Mouse (Mus musculus): ENCODE data around the gene Nceh1.

DNA sequence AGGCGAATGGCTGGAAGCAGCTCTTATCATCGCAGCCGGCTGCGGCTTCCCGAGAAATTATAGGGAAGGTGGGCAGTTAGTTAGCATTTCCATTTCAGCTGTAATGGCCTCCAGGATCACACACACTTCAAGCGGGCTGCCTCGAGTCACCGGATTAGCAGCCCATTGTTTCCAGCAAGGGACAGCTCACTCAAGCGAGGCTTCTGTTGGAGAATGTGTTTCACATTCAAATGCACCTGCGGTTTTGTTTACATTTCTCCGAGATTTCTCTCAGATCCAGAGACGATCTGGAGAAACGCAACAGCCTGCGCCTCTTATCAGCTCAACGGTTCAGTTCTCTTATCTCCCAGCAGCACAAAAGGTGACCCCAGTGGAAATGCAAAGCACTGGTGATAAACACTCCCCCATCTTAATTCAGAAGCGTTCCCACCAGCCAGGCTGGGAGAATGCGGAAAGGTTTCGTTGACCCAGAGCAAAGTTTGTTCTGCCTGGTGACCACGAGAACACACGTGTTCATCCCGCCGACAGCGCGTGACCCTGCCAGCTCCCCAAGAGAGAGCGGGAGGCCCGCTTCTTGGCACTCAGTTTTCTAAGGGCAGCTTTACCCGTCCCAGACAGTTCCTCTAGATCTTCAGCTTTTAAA, 100.4 kb downstream of the Nceh1 start:
- TF ChIP-seq CTCF (IDR thresholded peaks at IDR 0.05; ENCODE audit: low read depth, low read length), result no peak
- no peak for TF ChIP-seq POLR2A (IDR thresholded peaks at IDR 0.05; ENCODE audit: borderline replicate concordance, low read depth, low read length)

Data from bone marrow macrophage, adult 2 months (primary cell).